Mouse (Mus musculus): ENCODE measurements around the gene Ralgapb.
A peak's percentile ranks its signal among the peaks of the same experiment; 100 is the strongest.

Gene Ralgapb

GRCm38 (mm10) chr2:158408997-158409594 is 552 bp upstream of the Ralgapb start:
- DNase-seq: no peak

GRCm38 (mm10) chr2:158410022-158411014 is 670 bp downstream of the Ralgapb start:
- peak; percentile 26 to 30 for DNase-seq

- no peak for DNase-seq
Measured at GRCm38 (mm10) chr2:158413240-158413639, 3.6 kb downstream of the Ralgapb start.

GRCm38 (mm10) chr2:158415826-158416225 is 6.2 kb downstream of the Ralgapb start:
- no peak for DNase-seq

GRCm38 (mm10) chr2:158418663-158419062 is 9.0 kb downstream of the Ralgapb start:
- no peak for DNase-seq

GRCm38 (mm10) chr2:158445814-158446213 is 36.2 kb downstream of the Ralgapb start:
- DNase-seq: no peak

- DNase-seq: no peak
Measured at GRCm38 (mm10) chr2:158449845-158450244, 40.2 kb downstream of the Ralgapb start.

- no peak for DNase-seq
Measured at GRCm38 (mm10) chr2:158456451-158456850, 46.8 kb downstream of the Ralgapb start.

GRCm38 (mm10) chr2:158457610-158458009 is 48.0 kb downstream of the Ralgapb start:
- DNase-seq: no peak

GRCm38 (mm10) chr2:158462450-158462849 is 52.8 kb downstream of the Ralgapb start:
- DNase-seq: no peak

- no peak for DNase-seq
Measured at GRCm38 (mm10) chr2:158474159-158474558, 64.5 kb downstream of the Ralgapb start.

- DNase-seq: no peak
Measured at GRCm38 (mm10) chr2:158477640-158478039, 68.0 kb downstream of the Ralgapb start.

GRCm38 (mm10) chr2:158498457-158498856 is 88.8 kb downstream of the Ralgapb start:
- DNase-seq: no peak

GRCm38 (mm10) chr2:158501836-158502812 is 92.5 kb downstream of the Ralgapb start, which contains the start of gene Adig:
TSS of gene Adig (plus strand) at chr2:158502612.
- no peak for DNase-seq

GRCm38 (mm10) chr2:158503226-158503625 is 93.6 kb downstream of the Ralgapb start:
- DNase-seq: no peak

GRCm38 (mm10) chr2:158503671-158504070 is 94.0 kb downstream of the Ralgapb start:
- no peak for DNase-seq

GRCm38 (mm10) chr2:158506475-158506874 is 96.8 kb downstream of the Ralgapb start:
- no peak for DNase-seq

GRCm38 (mm10) chr2:158507046-158507445 is 97.4 kb downstream of the Ralgapb start:
- DNase-seq: no peak

GRCm38 (mm10) chr2:158510665-158511064 is 101.0 kb downstream of the Ralgapb start:
- DNase-seq: peak; percentile 81 to 87

GRCm38 (mm10) chr2:158512528-158512927 is 102.9 kb downstream of the Ralgapb start, which contains the start of gene Arhgap40:
TSS of gene Arhgap40 (plus strand) at chr2:158512796.
- peak in 1 of 2 experiments; percentile 44 for DNase-seq

GRCm38 (mm10) chr2:158513821-158514336 is 104.2 kb downstream of the Ralgapb start:
- DNase-seq: peak; percentile 40 to 55

- DNase-seq: no peak
Measured at GRCm38 (mm10) chr2:158518583-158518982, 108.9 kb downstream of the Ralgapb start.
